Mouse (Mus musculus): ENCODE measurements around the gene Cyfip1.

DNA sequence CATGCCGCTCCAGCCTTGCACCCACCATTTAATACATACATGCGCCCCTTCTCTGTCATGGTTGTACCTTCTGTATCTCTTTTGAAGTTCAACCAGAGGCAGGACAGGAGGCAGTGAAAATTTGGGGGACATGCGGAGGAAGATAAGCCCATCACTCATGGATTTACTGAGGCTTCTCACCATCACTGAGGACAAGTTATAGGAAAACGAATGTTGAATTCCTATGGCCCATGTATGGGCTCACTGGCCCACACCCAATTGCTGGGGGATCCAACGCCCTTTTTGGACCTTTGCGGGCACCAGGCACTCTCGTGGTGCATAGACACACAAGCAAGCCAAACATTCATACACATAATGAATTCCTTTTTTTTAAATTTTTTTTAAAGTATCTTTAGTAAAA is at the start of gene Cyfip1:
- no peak for TF ChIP-seq CTCF (IDR thresholded peaks at IDR 0.05)
- TF ChIP-seq EP300 (IDR thresholded peaks at IDR 0.05), result no peak
